Mouse (Mus musculus): ENCODE measurements around the gene Eif2s1. TPM values are rescaled to one million over a fixed set of nuclear protein-coding genes. Genes with fewer than 3 reads are reported as not detected.

Gene Eif2s1
- polyA plus RNA-seq, 1 experiment from 2014 or later: 165 TPM

- WGBS: 16% methylated on average over 16 of the region's 16 CpGs
- no peak for ATAC-seq
Measured at GRCm38 (mm10) chr12:78910684-78911461, 49.3 kb downstream of the Eif2s1 start.

GRCm38 (mm10) chr12:78911707-78912417 is 50.2 kb downstream of the Eif2s1 start:
- Histone ChIP-seq H3K9ac (replicated peaks; ENCODE audit: low read depth, low read length) (peak overlapping the region; percentile 41), H3K27ac (ENCODE audit: low read length) (no peak overlapping the region), H3K36me3 (ENCODE audit: control insufficient read depth, insufficient read depth) (no peaks in the 10 kb centered on the region), H3K4me1 (replicated peaks; ENCODE audit: control insufficient read depth, insufficient read depth, low read length) (peaks cover 14% of the 10 kb centered on the region), H3K9me3 (ENCODE audit: control insufficient read depth, low read length) (no peaks in the 10 kb centered on the region), H3K27me3 (replicated peaks; ENCODE audit: control insufficient read depth, insufficient read depth, low read length) (peaks cover 28% of the 10 kb centered on the region), H3K4me3 (replicated peaks; ENCODE audit: low read length) (peak overlapping the region; percentile 34), H3K4me2 (ENCODE audit: low read length) (peak overlapping the region; percentile 55)
- 2% methylated on average over 37 of the region's 37 CpGs for WGBS
- 0 out of 2 replicates have a peak, but pooled peaks have one; percentile 23 for ATAC-seq

More at GRCm38 (mm10) chr12:78910684-78911461, 49.3 kb downstream of the Eif2s1 start:
- no peaks in the 10 kb centered on the region for H3K9me3 ChIP-seq (ENCODE audit: control insufficient read depth, low read length)
- peaks cover 31% of the 10 kb centered on the region for H3K27me3 ChIP-seq (replicated peaks; ENCODE audit: control insufficient read depth, insufficient read depth, low read length)
- H3K36me3 ChIP-seq (ENCODE audit: control insufficient read depth, insufficient read depth): no peaks in the 10 kb centered on the region
- H3K9ac ChIP-seq (replicated peaks; ENCODE audit: low read depth, low read length): no peak overlapping the region
- H3K4me2 ChIP-seq (ENCODE audit: low read length): peak overlapping the region; percentile 55
- peaks cover 18% of the 10 kb centered on the region for H3K4me1 ChIP-seq (replicated peaks; ENCODE audit: control insufficient read depth, insufficient read depth, low read length)
- peak overlapping the region; percentile 34; the same call in 1 of the 2 replicates for H3K4me3 ChIP-seq (replicated peaks; ENCODE audit: low read length)
- no peak overlapping the region for H3K27ac ChIP-seq (ENCODE audit: low read length)

- Histone ChIP-seq H3K4me3 (replicated peaks; ENCODE audit: low read length) (no peak overlapping the region), H3K4me2 (ENCODE audit: low read length) (no peak overlapping the region), H3K4me1 (replicated peaks; ENCODE audit: control insufficient read depth, insufficient read depth, low read length) (peaks cover 18% of the 10 kb centered on the region), H3K27ac (ENCODE audit: low read length) (no peak overlapping the region), H3K9me3 (ENCODE audit: control insufficient read depth, low read length) (no peaks in the 10 kb centered on the region), H3K36me3 (ENCODE audit: control insufficient read depth, insufficient read depth) (no peaks in the 10 kb centered on the region), H3K9ac (replicated peaks; ENCODE audit: low read depth, low read length) (no peak overlapping the region), H3K27me3 (replicated peaks; ENCODE audit: control insufficient read depth, insufficient read depth, low read length) (peaks cover 22% of the 10 kb centered on the region)
- 93% methylated on average over 4 of the region's 4 CpGs for WGBS
- ATAC-seq: no peak
Measured at GRCm38 (mm10) chr12:78914458-78914857, 52.8 kb downstream of the Eif2s1 start.

GRCm38 (mm10) chr12:78915561-78915960 is 53.9 kb downstream of the Eif2s1 start:
- Histone ChIP-seq H3K9ac (replicated peaks; ENCODE audit: low read depth, low read length) (no peak overlapping the region), H3K9me3 (ENCODE audit: control insufficient read depth, low read length) (no peaks in the 10 kb centered on the region), H3K36me3 (ENCODE audit: control insufficient read depth, insufficient read depth) (no peaks in the 10 kb centered on the region), H3K27me3 (replicated peaks; ENCODE audit: control insufficient read depth, insufficient read depth, low read length) (peaks cover 19% of the 10 kb centered on the region), H3K4me1 (replicated peaks; ENCODE audit: control insufficient read depth, insufficient read depth, low read length) (peaks cover 18% of the 10 kb centered on the region), H3K4me2 (ENCODE audit: low read length) (no peak overlapping the region), H3K4me3 (replicated peaks; ENCODE audit: low read length) (no peak overlapping the region), H3K27ac (ENCODE audit: low read length) (no peak overlapping the region)
- 81% methylated on average over 3 of the region's 3 CpGs for WGBS
- no peak for ATAC-seq

- no peak for ATAC-seq
- H3K27ac ChIP-seq (ENCODE audit: low read length): no peak overlapping the region
- H3K27me3 ChIP-seq (replicated peaks; ENCODE audit: control insufficient read depth, insufficient read depth, low read length): peaks cover 12% of the 10 kb centered on the region
- no peak overlapping the region for H3K4me2 ChIP-seq (ENCODE audit: low read length)
- no peaks in the 10 kb centered on the region for H3K9me3 ChIP-seq (ENCODE audit: control insufficient read depth, low read length)
- 68% methylated on average over 3 of the region's 3 CpGs for WGBS
- H3K4me1 ChIP-seq (replicated peaks; ENCODE audit: control insufficient read depth, insufficient read depth, low read length): peaks cover 15% of the 10 kb centered on the region
- H3K4me3 ChIP-seq (replicated peaks; ENCODE audit: low read length): no peak overlapping the region
- no peaks in the 10 kb centered on the region for H3K36me3 ChIP-seq (ENCODE audit: control insufficient read depth, insufficient read depth)
- no peak overlapping the region for H3K9ac ChIP-seq (replicated peaks; ENCODE audit: low read depth, low read length)
Measured at GRCm38 (mm10) chr12:78916278-78916677, 54.7 kb downstream of the Eif2s1 start.

- Histone ChIP-seq H3K4me1 (replicated peaks; ENCODE audit: control insufficient read depth, insufficient read depth, low read length) (peaks cover 6% of the 10 kb centered on the region; the same call in 1 of the 2 replicates), H3K4me2 (ENCODE audit: low read length) (peak overlapping the region; percentile 45), H3K9ac (replicated peaks; ENCODE audit: low read depth, low read length) (peak overlapping the region; percentile 32; the same call in 1 of the 2 replicates), H3K36me3 (ENCODE audit: control insufficient read depth, insufficient read depth) (no peaks in the 10 kb centered on the region), H3K27me3 (replicated peaks; ENCODE audit: control insufficient read depth, insufficient read depth, low read length) (no peaks in the 10 kb centered on the region; the same call in 1 of the 2 replicates), H3K4me3 (replicated peaks; ENCODE audit: low read length) (peak overlapping the region; percentile 25), H3K9me3 (ENCODE audit: control insufficient read depth, low read length) (no peaks in the 10 kb centered on the region), H3K27ac (ENCODE audit: low read length) (no peak overlapping the region)
- WGBS: 19% methylated on average over 11 of the region's 11 CpGs
- ATAC-seq: peak; percentile 80
Measured at GRCm38 (mm10) chr12:78918227-78919078, 56.8 kb downstream of the Eif2s1 start.

GRCm38 (mm10) chr12:78919079-78919712 is 57.6 kb downstream of the Eif2s1 start:
- peaks cover 6% of the 10 kb centered on the region; the same call in 1 of the 2 replicates for H3K4me1 ChIP-seq (replicated peaks; ENCODE audit: control insufficient read depth, insufficient read depth, low read length)
- peak overlapping the region; percentile 45 for H3K4me2 ChIP-seq (ENCODE audit: low read length)
- no peaks in the 10 kb centered on the region for H3K36me3 ChIP-seq (ENCODE audit: control insufficient read depth, insufficient read depth)
- H3K9me3 ChIP-seq (ENCODE audit: control insufficient read depth, low read length): no peaks in the 10 kb centered on the region
- H3K27me3 ChIP-seq (replicated peaks; ENCODE audit: control insufficient read depth, insufficient read depth, low read length): no peaks in the 10 kb centered on the region
- H3K27ac ChIP-seq (ENCODE audit: low read length): no peak overlapping the region
- H3K4me3 ChIP-seq (replicated peaks; ENCODE audit: low read length): no peak overlapping the region
- ATAC-seq: peak; percentile 93
- WGBS: 28% methylated on average over 16 of the region's 16 CpGs
- H3K9ac ChIP-seq (replicated peaks; ENCODE audit: low read depth, low read length): no peak overlapping the region; the same call in 1 of the 2 replicates

GRCm38 (mm10) chr12:78921421-78921820 is 59.8 kb downstream of the Eif2s1 start:
- Histone ChIP-seq H3K4me2 (ENCODE audit: low read length) (no peak overlapping the region), H3K9ac (replicated peaks; ENCODE audit: low read depth, low read length) (no peak overlapping the region), H3K27me3 (replicated peaks; ENCODE audit: control insufficient read depth, insufficient read depth, low read length) (no peaks in the 10 kb centered on the region), H3K4me3 (replicated peaks; ENCODE audit: low read length) (no peak overlapping the region), H3K36me3 (ENCODE audit: control insufficient read depth, insufficient read depth) (no peaks in the 10 kb centered on the region), H3K4me1 (replicated peaks; ENCODE audit: control insufficient read depth, insufficient read depth, low read length) (peaks cover 6% of the 10 kb centered on the region; the same call in 1 of the 2 replicates), H3K9me3 (ENCODE audit: control insufficient read depth, low read length) (no peaks in the 10 kb centered on the region), H3K27ac (ENCODE audit: low read length) (no peak overlapping the region)
- no peak for ATAC-seq
- WGBS: 72% methylated on average over 4 of the region's 4 CpGs
